Mouse (Mus musculus) lung, postnatal 0 days (tissue): ENCODE measurements around the gene Umps. TPM values are rescaled to one million over a fixed set of nuclear protein-coding genes. Genes with fewer than 3 reads are reported as not detected.

ENCODE experiments used
- ATAC-seq: fragments of 200-750 bp; cut with Nextera tagmentation; 2 replicates; pipeline ENCODE4 v1.8.0; 2017; ENCODE audit warnings: moderate library complexity
- DNase-seq: peaks from one replicate; pipeline ENCODE4 v3.0.0-alpha.2; 2016; ENCODE audit warnings: low spot score
- H3K27ac ChIP-seq: fragments of 300-500 bp; sonication (generic); 2 replicates; pipeline ENCODE4 v1.5.1; 2014; ENCODE audit warnings: antibody characterized with exemption, mild to moderate bottlenecking, low read length, mixed read lengths
- H3K27me3 ChIP-seq: fragments of 300-500 bp; sonication (generic); replicated peaks from 2 replicates; pipeline ENCODE4 v1.6.1; 2014; ENCODE audit warnings: low read length, mixed read lengths; ENCODE audit not compliant: insufficient read depth
- H3K36me3 ChIP-seq: fragments of 300-500 bp; sonication (generic); 2 replicates; pipeline ENCODE4 v1.6.1; 2014; ENCODE audit warnings: low read length, mixed read lengths; ENCODE audit not compliant: insufficient read depth
- H3K4me1 ChIP-seq: fragments of 300-500 bp; sonication (generic); 2 replicates; pipeline ENCODE4 v1.6.1; 2014; ENCODE audit warnings: antibody characterized with exemption, low read depth, low read length, mixed read lengths; ENCODE audit not compliant: insufficient read depth
- H3K4me2 ChIP-seq: fragments of 300-500 bp; sonication (generic); replicated peaks from 2 replicates; pipeline ENCODE4 v1.6.1; 2014; ENCODE audit warnings: low read depth, mild to moderate bottlenecking, low read length, moderate library complexity, mixed read lengths
- H3K4me3 ChIP-seq: fragments of 300-500 bp; sonication (generic); 2 replicates; pipeline ENCODE4 v1.5.1; 2014; ENCODE audit warnings: low read depth, low read length
- H3K9ac ChIP-seq: fragments of 300-500 bp; sonication (generic); replicated peaks from 2 replicates; pipeline ENCODE4 v1.6.1; 2014; ENCODE audit warnings: low read depth, mild to moderate bottlenecking
- H3K9me3 ChIP-seq: fragments of 300-500 bp; sonication (generic); 2 replicates; pipeline ENCODE4 v1.6.1; 2016; ENCODE audit warnings: low read length, mixed read lengths
- CTCF ChIP-seq: IDR thresholded peaks from 2 replicates; pipeline ENCODE4 v1.5.1; 2016; ENCODE audit warnings: antibody characterized with exemption, mild to moderate bottlenecking
- EP300 ChIP-seq: IDR thresholded peaks from 2 replicates; pipeline ENCODE4 v1.6.1; 2016; ENCODE audit warnings: antibody characterized with exemption, mild to moderate bottlenecking, control low read depth
- WGBS: fragments of 180-500 bp; shearing (Covaris S2); extraction: QIAGEN DNeasy Blood & Tissue Kit; methylation state at CpG from one replicate; pipeline ENCODE4 v1.1.7; 2014; 5-methylcytosine and 5-hydroxymethylcytosine counted together
- polyA plus RNA-seq: library from polyadenylated mRNA; unstranded; fragments of >200 nt; fragmentation: Nextera tagmentation; extraction: Ambion mirVana; gene quantifications from 2 replicates; pipeline ENCODE4 v1.2.1, GENCODE M21; 2015

Gene Umps
- 10.3 and 11.1 TPM in 2 replicates for polyA plus RNA-seq

DNA sequence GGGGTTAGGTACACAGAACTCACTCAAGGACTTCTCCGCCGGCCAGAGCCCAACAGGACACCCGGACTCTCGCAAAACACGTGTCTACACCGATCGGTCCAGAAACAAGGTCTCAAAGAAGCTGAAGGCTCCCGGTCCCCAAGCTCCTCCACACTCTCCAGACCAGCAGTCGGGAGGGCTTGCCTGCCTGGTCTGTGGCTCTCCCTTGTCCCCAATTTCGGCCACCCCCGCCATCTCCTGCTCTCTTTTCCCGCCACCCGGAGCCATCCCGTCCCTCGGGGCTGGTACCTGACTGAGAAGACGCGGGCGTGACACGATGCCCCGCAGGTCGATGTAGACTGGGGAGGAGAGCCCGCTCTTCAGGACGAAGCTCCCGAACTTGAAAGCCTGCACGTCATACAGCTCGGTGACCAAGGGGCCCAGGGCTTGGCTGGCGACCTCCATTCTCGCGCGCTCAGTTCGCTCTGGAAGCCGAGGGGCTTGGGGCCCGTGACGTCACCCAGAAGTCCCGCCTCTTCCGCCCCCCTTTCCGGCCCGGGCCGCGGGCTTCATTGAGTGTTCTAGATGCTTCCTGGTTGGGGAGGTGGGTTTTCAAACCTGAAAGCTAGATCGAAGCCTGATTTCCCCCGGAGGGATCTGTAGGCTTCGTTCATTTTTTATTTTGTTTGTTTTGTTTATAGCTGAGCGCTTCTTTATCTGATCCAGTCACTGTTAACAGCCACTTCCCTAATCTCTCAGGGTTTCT lies at the start of gene Umps:
Gene Umps (minus strand): TSS at position 501 of the 745 bp plus-strand sequence.
- peaks cover 9% of the 10 kb centered on the region; the same call in 1 of the 2 replicates for H3K4me1 ChIP-seq
- H3K36me3 ChIP-seq: peaks cover 3% of the 10 kb centered on the region; the same call in 1 of the 2 replicates
- WGBS: under 1% methylated on average over 44 of the region's 44 CpGs
- peak within 1 kb of the TSS; percentile 93 for H3K4me2 ChIP-seq
- ATAC-seq (peak; percentile 93), DNase-seq (peak; percentile 85)
- H3K9me3 ChIP-seq: no peaks in the 10 kb centered on the region
- peak within 1 kb of the TSS; percentile 65 for H3K27ac ChIP-seq
- no peaks in the 10 kb centered on the region for H3K27me3 ChIP-seq
- H3K4me3 ChIP-seq: peak within 1 kb of the TSS; percentile 77
- no peak for TF ChIP-seq EP300
- no peak for TF ChIP-seq CTCF
- H3K9ac ChIP-seq: peak within 1 kb of the TSS; percentile 69

DNA sequence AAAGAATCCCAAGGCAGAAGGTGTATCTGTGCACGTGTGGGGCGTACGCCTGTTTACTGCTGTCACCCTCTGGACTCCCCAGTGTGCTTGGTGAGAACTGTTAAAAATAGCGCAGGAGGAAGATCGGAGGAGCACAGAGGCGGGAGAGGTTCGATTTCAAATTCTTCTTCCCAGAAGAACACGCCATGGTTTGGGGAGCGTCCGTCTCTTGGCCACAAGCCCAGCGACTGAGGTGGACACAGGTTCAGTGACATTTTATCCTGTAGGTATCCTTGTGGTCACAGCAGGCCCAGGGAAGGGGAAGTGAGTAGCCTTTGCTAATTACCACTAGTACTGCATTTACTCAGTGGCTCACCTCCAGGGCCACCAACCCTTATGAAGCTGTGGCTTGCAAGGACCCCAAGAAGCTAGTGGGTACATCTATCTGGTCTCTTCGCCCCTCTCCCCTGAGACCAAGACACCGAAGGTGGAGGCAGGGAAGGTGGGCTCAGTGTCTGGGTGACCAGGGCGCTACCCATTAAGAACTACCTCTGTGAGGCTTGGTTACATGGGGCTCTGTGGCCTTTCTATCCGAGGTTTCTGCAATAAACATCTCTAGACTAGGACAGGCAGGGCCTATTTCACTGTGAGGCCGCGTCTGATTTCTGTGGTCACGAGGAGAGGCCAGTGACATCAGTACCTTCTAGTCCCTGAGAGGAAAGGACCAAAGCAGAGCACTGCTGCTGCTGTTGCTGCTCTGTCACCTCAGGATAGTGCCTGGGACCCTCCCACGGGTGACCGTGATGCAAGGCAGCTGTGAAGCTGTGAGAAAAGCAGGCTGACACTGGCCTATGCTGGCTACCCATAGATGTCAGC lies 45.4 kb upstream of the Umps start:
- no peak overlapping the region for H3K27ac ChIP-seq
- H3K4me3 ChIP-seq: no peak overlapping the region
- H3K36me3 ChIP-seq: no peaks in the 10 kb centered on the region
- H3K4me2 ChIP-seq: no peak overlapping the region
- no peaks in the 10 kb centered on the region for H3K27me3 ChIP-seq
- DNase-seq (no peak), ATAC-seq (no peak)
- WGBS: 87% methylated on average over 20 of the region's 20 CpGs
- no peaks in the 10 kb centered on the region for H3K4me1 ChIP-seq
- TF ChIP-seq CTCF: no peak
- TF ChIP-seq EP300: no peak
- no peak overlapping the region for H3K9ac ChIP-seq
- no peaks in the 10 kb centered on the region for H3K9me3 ChIP-seq

DNA sequence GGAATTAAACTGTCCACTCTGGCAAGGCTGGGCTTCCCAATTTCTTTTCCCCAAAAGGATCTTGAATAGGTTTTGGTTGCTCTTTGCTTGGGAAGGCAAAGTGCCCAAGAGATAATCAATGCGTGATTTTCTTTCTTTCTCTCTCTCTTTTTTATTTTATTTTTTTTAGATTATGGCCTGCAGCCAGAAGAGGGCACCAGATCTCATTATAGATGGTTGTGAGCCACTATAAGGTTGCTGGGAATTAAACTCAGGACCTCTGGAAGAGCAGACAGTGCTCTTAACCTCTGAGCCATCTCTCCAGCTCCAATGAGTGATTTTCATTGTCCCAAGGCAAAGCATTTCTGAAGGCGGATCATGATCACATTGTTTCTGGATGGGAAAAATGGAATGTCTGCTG lies 42.7 kb upstream of the Umps start:
- H3K4me1 ChIP-seq: peaks cover 5% of the 10 kb centered on the region; the same call in 1 of the 2 replicates
- no peak overlapping the region for H3K27ac ChIP-seq
- WGBS: 84% methylated on average over 2 of the region's 2 CpGs
- no peaks in the 10 kb centered on the region for H3K9me3 ChIP-seq
- DNase-seq (no peak), ATAC-seq (no peak)
- H3K4me3 ChIP-seq: no peak overlapping the region
- no peaks in the 10 kb centered on the region for H3K36me3 ChIP-seq
- H3K27me3 ChIP-seq: no peaks in the 10 kb centered on the region
- no peak for TF ChIP-seq EP300
- no peak for TF ChIP-seq CTCF
- no peak overlapping the region for H3K9ac ChIP-seq
- no peak overlapping the region for H3K4me2 ChIP-seq

DNA sequence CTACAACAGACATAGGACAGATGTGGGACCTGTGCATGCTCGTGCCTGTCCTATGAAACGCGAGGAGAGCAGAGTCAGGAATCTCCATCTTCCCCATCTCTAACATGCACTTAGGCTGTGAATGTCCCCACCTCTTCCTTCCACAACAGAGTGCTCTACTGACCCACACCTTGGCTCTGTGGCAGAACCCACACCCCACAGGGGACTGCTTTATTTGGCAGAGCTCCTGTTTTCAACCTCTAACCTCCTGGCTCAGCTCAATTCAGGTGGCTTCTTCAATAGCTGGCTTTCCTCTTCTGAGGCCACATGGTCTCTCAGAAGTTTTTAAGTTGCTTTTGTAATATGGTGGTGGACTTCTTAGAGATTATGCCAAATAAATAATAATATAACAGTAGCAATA lies 39.1 kb upstream of the Umps start:
- no peak for DNase-seq
- Histone ChIP-seq H3K4me2 (no peak overlapping the region), H3K4me3 (no peak overlapping the region), H3K9me3 (no peaks in the 10 kb centered on the region), H3K36me3 (no peaks in the 10 kb centered on the region), H3K4me1 (peaks cover 12% of the 10 kb centered on the region; the same call in 1 of the 2 replicates), H3K27me3 (no peaks in the 10 kb centered on the region), H3K9ac (no peak overlapping the region), H3K27ac (no peak overlapping the region)
- ATAC-seq: no peak
- no peak for TF ChIP-seq EP300
- TF ChIP-seq CTCF: no peak
- WGBS: 94% methylated on average over 3 of the region's 3 CpGs

DNA sequence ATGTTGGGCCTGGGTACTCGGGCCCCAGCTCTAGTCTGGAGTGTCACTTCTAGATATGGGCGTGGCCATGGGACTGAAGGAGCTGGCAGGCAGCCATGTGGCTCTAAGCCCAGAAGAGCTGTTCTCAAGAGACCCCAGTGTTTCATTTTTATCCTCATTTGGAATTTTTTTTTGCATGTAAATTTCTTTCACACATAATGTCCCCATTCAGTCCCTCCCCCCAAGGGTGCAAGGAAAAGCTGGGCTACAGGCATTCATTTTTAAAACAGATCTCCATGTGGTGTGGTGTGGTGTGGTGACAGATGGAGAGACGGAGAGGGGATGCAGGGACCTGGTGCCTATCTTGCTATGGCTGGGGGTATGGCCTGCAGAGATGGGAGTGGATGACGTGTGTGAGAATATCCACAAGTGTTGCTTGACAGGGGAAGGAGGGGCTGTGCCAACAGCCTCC lies 37.3 kb upstream of the Umps start:
- Histone ChIP-seq H3K36me3 (no peaks in the 10 kb centered on the region), H3K9me3 (no peaks in the 10 kb centered on the region), H3K4me3 (no peak overlapping the region), H3K9ac (no peak overlapping the region), H3K27ac (no peak overlapping the region), H3K27me3 (no peaks in the 10 kb centered on the region), H3K4me1 (peaks cover 12% of the 10 kb centered on the region; the same call in 1 of the 2 replicates), H3K4me2 (no peak overlapping the region)
- DNase-seq (peak; percentile 75), ATAC-seq (peak; percentile 80)
- WGBS: 21% methylated on average over 4 of the region's 4 CpGs
- TF ChIP-seq CTCF (no peak), EP300 (no peak; the same call in 1 of the 2 replicates)

DNA sequence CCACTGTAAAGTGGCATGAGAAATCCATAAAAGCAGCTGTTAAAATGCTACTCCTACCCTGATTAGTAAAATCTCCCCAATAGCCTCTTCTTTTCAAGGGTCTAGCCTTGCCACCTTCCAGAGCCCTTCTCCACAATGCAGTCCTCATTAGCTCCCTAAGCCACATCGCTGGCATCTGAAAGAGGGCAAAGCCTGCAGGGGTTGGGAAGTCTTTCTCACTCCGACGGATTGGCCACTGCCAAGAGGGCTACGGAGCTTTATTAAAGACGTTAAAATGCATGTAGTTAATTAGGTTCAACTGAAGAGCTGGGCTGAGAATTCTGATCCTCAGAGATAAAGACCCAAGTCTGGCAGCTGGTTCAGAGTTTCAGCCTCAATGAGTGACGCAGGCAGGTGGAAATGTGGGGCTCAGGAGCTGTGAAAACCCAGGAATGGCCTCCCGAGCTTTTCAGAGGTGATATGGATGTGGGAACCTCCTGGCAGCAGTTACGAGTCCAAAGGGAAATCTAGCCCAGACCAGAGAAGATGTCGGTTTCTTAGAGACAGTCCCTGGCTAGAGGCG lies 36.8 kb upstream of the Umps start:
- no peak for TF ChIP-seq EP300
- no peak for TF ChIP-seq CTCF
- no peak overlapping the region for H3K4me2 ChIP-seq
- H3K4me3 ChIP-seq: no peak overlapping the region
- DNase-seq (no peak), ATAC-seq (no peak)
- 29% methylated on average over 10 of the region's 10 CpGs for WGBS
- H3K36me3 ChIP-seq: no peaks in the 10 kb centered on the region
- H3K9ac ChIP-seq: no peak overlapping the region
- no peaks in the 10 kb centered on the region for H3K27me3 ChIP-seq
- no peak overlapping the region for H3K27ac ChIP-seq
- H3K9me3 ChIP-seq: no peaks in the 10 kb centered on the region
- H3K4me1 ChIP-seq: peaks cover 12% of the 10 kb centered on the region; the same call in 1 of the 2 replicates
